Mouse (Mus musculus) CH12.LX (cell line): Measurements from ENCODE around the gene Gm10985.

Source experiments
- CHD1 ChIP-seq: IDR thresholded peaks from 2 replicates; pipeline ENCODE4 v1.6.1; 2012; ENCODE audit warnings: low read depth, low read length, improper control_type of control experiment, inconsistent platforms
- CTCF ChIP-seq, 2 experiments: IDR thresholded peaks in 1 of 2; conservative IDR thresholded peaks in 1 of 2; 2 replicates each; pipeline ENCODE4 v1.5.1; 2011 to 2012; ENCODE audit warnings: low read depth in 2 of 2, low read length in 2 of 2, improper control_type of control experiment in 1 of 2, inconsistent platforms in 1 of 2, mild to moderate bottlenecking in 1 of 2, moderate library complexity in 1 of 2
- E2F4 ChIP-seq: IDR thresholded peaks from 2 replicates; pipeline ENCODE4 v1.6.1; 2011; ENCODE audit warnings: low read depth, low read length, improper control_type of control experiment; ENCODE audit not compliant: insufficient replicate concordance
- ELF1 ChIP-seq: IDR thresholded peaks from 2 replicates; pipeline ENCODE4 v1.6.1; 2014; ENCODE audit warnings: low read depth, mild to moderate bottlenecking, inconsistent platforms, low read length, improper control_type of control experiment
- EP300 ChIP-seq: IDR thresholded peaks from 2 replicates; pipeline ENCODE4 v1.6.1; 2011; ENCODE audit warnings: low read length, improper control_type of control experiment
- MAZ ChIP-seq: IDR thresholded peaks from 2 replicates; pipeline ENCODE4 v1.6.1; 2012; ENCODE audit warnings: low read depth, mild to moderate bottlenecking, inconsistent platforms, low read length, improper control_type of control experiment, moderate library complexity
- MYC ChIP-seq: IDR thresholded peaks from 2 replicates; pipeline ENCODE4 v1.6.1; 2011; ENCODE audit warnings: low read depth, mild to moderate bottlenecking, improper control_type of control experiment, low read length
- POLR2A ChIP-seq: IDR thresholded peaks from 2 replicates; pipeline ENCODE4 v1.6.1; 2011; ENCODE audit warnings: low read depth, mild to moderate bottlenecking, improper control_type of control experiment, low read length
- POLR2AphosphoS2 ChIP-seq: IDR thresholded peaks from 2 replicates; pipeline ENCODE4 v1.6.1; 2011; ENCODE audit warnings: low read depth, low read length, improper control_type of control experiment
- RAD21 ChIP-seq: IDR thresholded peaks from 2 replicates; pipeline ENCODE4 v1.6.1; 2011; ENCODE audit warnings: low read depth, mild to moderate bottlenecking, low read length, improper control_type of control experiment, moderate library complexity
- TCF12 ChIP-seq: IDR thresholded peaks from 2 replicates; pipeline ENCODE4 v1.6.1; 2014; ENCODE audit warnings: low read depth, mild to moderate bottlenecking, inconsistent platforms, low read length, improper control_type of control experiment
- ZC3H11A ChIP-seq: IDR thresholded peaks from 2 replicates; pipeline ENCODE4 v1.6.1; 2012; ENCODE audit warnings: low read depth, mild to moderate bottlenecking, inconsistent platforms, low read length, improper control_type of control experiment
- ZKSCAN1 ChIP-seq: IDR thresholded peaks from 2 replicates; pipeline ENCODE4 v1.6.1; 2012; ENCODE audit warnings: low read depth, inconsistent platforms, low read length, improper control_type of control experiment, borderline replicate concordance
- ZNF384 ChIP-seq: IDR thresholded peaks from 2 replicates; pipeline ENCODE4 v1.6.1; 2012; ENCODE audit warnings: low read depth, low read length, improper control_type of control experiment, inconsistent platforms

- peak; percentile 56; the same call in 1 of the 2 replicates for TF ChIP-seq POLR2A
- no peak for TF ChIP-seq ZNF384
- TF ChIP-seq RAD21: no peak
- TF ChIP-seq CTCF (conservative IDR thresholded peaks at IDR 0.05 in 1 of 2, IDR thresholded peaks at IDR 0.05 in 1 of 2; ENCODE audit: low read depth in 2 of 2, low read length in 2 of 2): no peak; a peak in 1 of 4 replicates
- TF ChIP-seq CHD1: no peak
- TF ChIP-seq E2F4: no peak
- no peak for TF ChIP-seq MAZ
- TF ChIP-seq ELF1: peak; percentile 93
- no peak for TF ChIP-seq EP300
- no peak for TF ChIP-seq ZC3H11A
- TF ChIP-seq ZKSCAN1: no peak
- peak; percentile 58; the same call in 1 of the 2 replicates for TF ChIP-seq TCF12
- TF ChIP-seq POLR2AphosphoS2: no peak
- 0 out of 2 replicates have a peak, but pooled peaks have one; percentile 49 for TF ChIP-seq MYC
Observed at GRCm38 (mm10) chr3:53863383-53864220, 18.7 kb downstream of the Gm10985 start, which contains the start of gene Ufm1.
